Mouse (Mus musculus) cerebellum, adult 2 months (tissue): ENCODE results near the gene Fam229b. TPM values are rescaled to one million over a fixed set of nuclear protein-coding genes. Genes with fewer than 3 reads are reported as not detected.

Experiments
- DNase-seq, 2 experiments: peaks; one replicate each; pipeline ENCODE4 v3.0.0; 2021
- H3K27ac ChIP-seq: fragments of 200-500 bp; 2 replicates; pipeline ENCODE4 v1.5.1; 2012; ENCODE audit warnings: low read length, control low read depth, inconsistent platforms; ENCODE audit not compliant: insufficient read depth
- H3K27me3 ChIP-seq: fragments of 200-500 bp; 2 replicates; pipeline ENCODE4 v1.6.1; 2012; ENCODE audit warnings: inconsistent platforms, mild to moderate bottlenecking, low read length, moderate library complexity; ENCODE audit not compliant: control insufficient read depth, insufficient read depth
- H3K4me1 ChIP-seq: fragments of 200-500 bp; 2 replicates; pipeline ENCODE4 v1.6.1; 2011; ENCODE audit warnings: low read length; ENCODE audit not compliant: control insufficient read depth, insufficient read depth
- H3K4me3 ChIP-seq: fragments of 200-500 bp; replicated peaks from 2 replicates; pipeline ENCODE3; 2011; ENCODE audit warnings: mild to moderate bottlenecking, low read depth, low read length, control low read depth; ENCODE audit not compliant: insufficient read depth
- CTCF ChIP-seq: fragments of 200-500 bp; IDR thresholded peaks from 2 replicates; pipeline ENCODE4 v1.5.1; 2011; ENCODE audit warnings: low read depth, mild to moderate bottlenecking, control low read depth, low read length, moderate library complexity, borderline replicate concordance; ENCODE audit not compliant: insufficient read depth
- POLR2A ChIP-seq: fragments of 200-500 bp; IDR thresholded peaks from 2 replicates; pipeline ENCODE4 v1.6.1; 2011; ENCODE audit warnings: low read length, control low read depth, borderline replicate concordance; ENCODE audit not compliant: insufficient read depth
- WGBS: fragments of 180-500 bp; shearing (Covaris S2); methylation state at CpG from one replicate; pipeline ENCODE4 v1.1.7; 2018; 5-methylcytosine and 5-hydroxymethylcytosine counted together
- polyA plus RNA-seq: library from polyadenylated mRNA; depleted of rRNA; stranded (reverse); fragments of >200 nt; gene quantifications from 2 replicates; pipeline ENCODE4 v1.2.3, GENCODE M21; 2012

The Fam229b gene
- polyA plus RNA-seq, 1 experiment: 18.7 TPM

DNA sequence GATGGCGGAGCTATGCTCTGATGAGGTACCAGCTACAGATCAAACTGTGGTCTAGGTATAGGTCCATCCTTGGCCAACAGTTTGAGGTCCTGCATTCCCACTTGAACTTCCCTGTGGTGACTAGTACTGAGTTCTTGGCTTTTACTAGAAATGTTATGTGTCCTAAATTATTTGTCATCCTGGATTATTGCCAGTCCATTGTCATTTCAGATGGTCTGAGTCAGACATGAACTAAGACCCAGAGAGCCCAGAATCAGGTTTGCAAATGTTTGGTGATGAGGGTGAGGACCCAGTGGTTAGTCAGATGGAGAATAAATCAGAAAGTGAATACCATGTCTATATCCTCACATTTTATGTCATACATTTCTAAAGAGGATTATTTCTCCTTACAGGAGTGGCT is 23.6 kb upstream of the Fam229b start:
- Histone ChIP-seq H3K27ac (no peak overlapping the region), H3K4me1 (no peaks in the 10 kb centered on the region), H3K27me3 (no peaks in the 10 kb centered on the region), H3K4me3 (no peak overlapping the region)
- TF ChIP-seq CTCF (no peak), POLR2A (no peak)
- DNase-seq: no peak
- 94% methylated on average over 1 of the region's 1 CpGs for WGBS

DNA sequence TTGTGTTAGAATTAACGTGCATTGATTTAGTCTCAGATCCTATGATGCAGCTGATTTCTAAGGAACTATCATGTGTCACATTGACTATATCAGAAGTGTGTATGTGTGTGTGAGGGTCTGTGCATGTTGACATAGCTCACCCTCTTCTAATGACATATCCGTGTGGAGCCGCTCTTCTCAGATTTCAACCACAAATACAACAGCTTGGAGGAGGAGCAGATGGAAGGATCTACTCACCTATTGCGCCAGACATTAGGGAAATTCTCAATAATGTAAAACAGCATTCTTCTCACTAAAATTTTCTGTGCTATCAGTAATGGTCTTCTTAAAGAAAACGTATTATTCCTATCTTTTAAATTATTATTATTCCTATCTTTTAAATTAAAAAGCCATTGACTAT is 23.0 kb upstream of the Fam229b start:
- no peak for DNase-seq
- no peak overlapping the region for H3K27ac ChIP-seq
- no peak for TF ChIP-seq CTCF
- no peak for TF ChIP-seq POLR2A
- no peak overlapping the region for H3K4me3 ChIP-seq
- 96% methylated on average over 5 of the region's 5 CpGs for WGBS
- H3K27me3 ChIP-seq: no peaks in the 10 kb centered on the region
- H3K4me1 ChIP-seq: no peaks in the 10 kb centered on the region

- Histone ChIP-seq H3K27ac (no peak overlapping the region), H3K4me1 (no peaks in the 10 kb centered on the region), H3K4me3 (no peak overlapping the region), H3K27me3 (no peaks in the 10 kb centered on the region)
- 82% methylated on average over 12 of the region's 12 CpGs for WGBS
- DNase-seq: no peak
- TF ChIP-seq POLR2A: no peak
- no peak for TF ChIP-seq CTCF
These were observed 8.5 kb upstream of the Fam229b start for GRCm38 (mm10) chr10:39142216-39142615.

GRCm38 (mm10) chr10:39141401-39141800 is 7.7 kb upstream of the Fam229b start:
- 97% methylated on average over 2 of the region's 2 CpGs for WGBS

DNA sequence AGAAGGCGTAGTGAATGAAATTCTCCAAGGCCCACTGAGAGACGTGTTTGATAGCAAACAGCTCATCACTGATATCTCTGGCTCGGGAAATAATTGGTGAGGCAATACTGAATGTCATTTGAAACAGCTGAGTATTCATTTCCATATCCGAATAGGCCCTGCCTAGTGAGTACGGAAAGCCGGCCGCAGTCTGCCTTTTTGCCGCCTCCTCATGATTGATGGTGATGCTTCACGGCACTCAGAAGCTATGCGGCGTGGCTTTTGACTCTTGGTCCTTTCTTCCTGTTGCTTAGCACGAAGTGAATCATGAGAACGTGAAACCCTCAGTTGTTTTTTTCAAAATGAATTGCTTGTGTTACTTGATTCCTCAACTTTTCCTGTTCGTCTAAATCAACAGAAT is 7.1 kb upstream of the Fam229b start:
- Histone ChIP-seq H3K27me3 (no peaks in the 10 kb centered on the region), H3K4me1 (no peaks in the 10 kb centered on the region), H3K27ac (no peak overlapping the region), H3K4me3 (no peak overlapping the region)
- TF ChIP-seq POLR2A (no peak), CTCF (no peak)
- no peak for DNase-seq
- WGBS: 86% methylated on average over 14 of the region's 14 CpGs

More at GRCm38 (mm10) chr10:39141401-39141800, 7.7 kb upstream of the Fam229b start:
- DNase-seq: no peak
- H3K27ac ChIP-seq: no peak overlapping the region
- no peak for TF ChIP-seq CTCF
- no peak for TF ChIP-seq POLR2A
- no peaks in the 10 kb centered on the region for H3K27me3 ChIP-seq
- no peaks in the 10 kb centered on the region for H3K4me1 ChIP-seq
- H3K4me3 ChIP-seq: no peak overlapping the region

DNA sequence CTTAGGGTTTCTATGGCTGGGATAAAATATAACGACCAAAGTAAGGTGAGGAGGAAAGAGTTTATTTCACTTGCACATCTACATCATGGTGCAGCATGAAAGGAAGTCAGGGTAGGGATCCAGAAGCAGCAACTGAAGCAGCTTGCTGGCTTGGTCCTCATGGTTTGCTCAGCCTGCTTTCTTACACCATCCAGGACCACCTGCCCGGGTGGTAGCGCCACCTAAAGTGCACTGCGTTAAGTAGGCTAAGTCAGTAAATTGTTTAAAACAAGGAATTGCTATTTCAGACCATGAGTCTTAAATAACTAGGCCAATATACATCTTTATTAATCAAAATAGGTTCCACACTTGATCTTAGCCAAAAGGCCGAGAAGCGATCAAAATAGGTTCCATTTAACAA is 5.0 kb upstream of the Fam229b start:
- Histone ChIP-seq H3K4me1 (no peaks in the 10 kb centered on the region), H3K4me3 (no peak overlapping the region), H3K27ac (no peak overlapping the region), H3K27me3 (no peaks in the 10 kb centered on the region)
- no peak for DNase-seq
- WGBS: 82% methylated on average over 6 of the region's 6 CpGs
- TF ChIP-seq POLR2A (no peak), CTCF (no peak)

DNA sequence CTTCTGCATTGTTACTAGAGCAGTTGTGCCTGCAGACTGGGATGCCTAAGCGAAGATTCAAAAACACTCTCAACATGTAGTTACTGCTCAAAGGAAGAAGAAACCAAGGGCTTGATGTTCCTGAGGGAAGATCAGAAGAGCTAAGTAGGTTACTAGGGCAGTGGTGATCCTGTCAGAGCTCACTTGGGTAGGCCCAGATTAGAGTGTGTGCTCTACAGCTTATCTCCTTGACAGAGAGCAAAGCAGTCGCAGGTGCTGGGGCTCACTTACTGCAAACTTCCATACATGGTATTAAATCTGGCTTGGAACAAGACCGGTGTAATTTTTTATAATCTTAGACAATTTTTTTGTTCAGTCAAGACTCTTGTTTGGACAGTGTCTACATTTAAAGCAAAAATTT is 4.1 kb upstream of the Fam229b start:
- no peak for DNase-seq
- no peak overlapping the region for H3K4me3 ChIP-seq
- WGBS: 96% methylated on average over 3 of the region's 3 CpGs

DNA sequence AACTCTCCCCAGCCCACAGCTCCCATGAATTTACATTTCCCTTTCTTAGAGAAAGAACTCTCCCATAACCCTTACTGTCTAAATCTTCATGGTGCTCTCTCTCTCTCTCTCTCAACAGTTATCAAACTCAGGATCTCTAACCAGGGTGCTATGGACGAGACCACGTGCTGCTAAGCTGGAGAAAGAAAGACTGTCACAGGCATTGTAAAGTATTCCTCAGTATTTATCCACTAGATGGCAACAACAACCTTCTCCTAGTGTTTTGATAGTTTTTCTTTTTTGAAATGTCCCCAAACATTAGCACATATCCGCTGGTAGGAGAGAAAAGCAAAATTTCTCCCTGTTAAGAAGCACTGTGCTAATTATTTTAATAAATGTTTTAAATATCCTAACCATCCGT is 12.3 kb downstream of the Fam229b start:
- H3K27me3 ChIP-seq: no peaks in the 10 kb centered on the region
- no peak overlapping the region for H3K27ac ChIP-seq
- no peak for TF ChIP-seq POLR2A
- TF ChIP-seq CTCF: no peak
- DNase-seq: no peak
- no peaks in the 10 kb centered on the region for H3K4me1 ChIP-seq
- WGBS: 33% methylated on average over 4 of the region's 4 CpGs
- no peak overlapping the region for H3K4me3 ChIP-seq

More for the DNA sequence above, 4.1 kb upstream of the Fam229b start:
- no peak for TF ChIP-seq CTCF
- no peak for TF ChIP-seq POLR2A
- Histone ChIP-seq H3K27ac (no peak overlapping the region), H3K4me1 (no peaks in the 10 kb centered on the region), H3K27me3 (no peaks in the 10 kb centered on the region)
